Mouse (Mus musculus) limb, embryonic 12.5 days (tissue): ENCODE results near the gene Ifna4. TPM values are rescaled to one million over a fixed set of nuclear protein-coding genes. Genes with fewer than 3 reads are reported as not detected.

Experiments used
- ATAC-seq: fragments of 200-750 bp; cut with Nextera tagmentation; 2 replicates; pipeline ENCODE4 v1.8.0; 2017; ENCODE audit warnings: low read depth, moderate TSS enrichment; ENCODE audit not compliant: insufficient number of reproducible peaks, insufficient read depth, low FRiP score, low TSS enrichment
- H3K27ac ChIP-seq: fragments of 300-500 bp; sonication (generic); 2 replicates; pipeline ENCODE4 v1.5.1; 2016; ENCODE audit warnings: mild to moderate bottlenecking, moderate library complexity
- H3K27me3 ChIP-seq: fragments of 300-500 bp; sonication (generic); 2 replicates; pipeline ENCODE4 v1.6.1; 2016; ENCODE audit warnings: mild to moderate bottlenecking, moderate library complexity
- H3K36me3 ChIP-seq: fragments of 300-500 bp; sonication (generic); 2 replicates; pipeline ENCODE4 v1.6.1; 2016; ENCODE audit warnings: mild to moderate bottlenecking, moderate library complexity
- H3K4me1 ChIP-seq: fragments of 300-500 bp; sonication (generic); replicated peaks from 2 replicates; pipeline ENCODE4 v1.6.1; 2016
- H3K4me2 ChIP-seq: fragments of 300-500 bp; sonication (generic); 2 replicates; pipeline ENCODE4 v1.6.1; 2016; ENCODE audit warnings: mild to moderate bottlenecking, moderate library complexity
- H3K4me3 ChIP-seq: fragments of 300-500 bp; sonication (generic); replicated peaks from 2 replicates; pipeline ENCODE4 v1.5.1; 2016; ENCODE audit warnings: mild to moderate bottlenecking
- H3K9ac ChIP-seq: fragments of 300-500 bp; sonication (generic); replicated peaks from 2 replicates; pipeline ENCODE4 v1.6.1; 2016; ENCODE audit warnings: mild to moderate bottlenecking, moderate library complexity
- H3K9me3 ChIP-seq: fragments of 300-500 bp; sonication (generic); 2 replicates; pipeline ENCODE4 v1.6.1; 2016; ENCODE audit warnings: mild to moderate bottlenecking, moderate library complexity
- WGBS: fragments of 180-500 bp; shearing (Covaris S2); methylation state at CpG from one replicate; pipeline ENCODE4 v1.1.7; 2016; 5-methylcytosine and 5-hydroxymethylcytosine counted together
- polyA plus RNA-seq: library from polyadenylated mRNA; unstranded; fragments of >200 nt; fragmentation: Nextera tagmentation; extraction: Ambion mirVana; gene quantifications from 2 replicates; pipeline ENCODE4 v1.2.1, GENCODE M21; 2016

Ifna4 gene
- polyA plus RNA-seq, 1 experiment from 2014 or later = not detected

GRCm38 (mm10) chr4:88867366-88867925 lies 25.8 kb downstream of the Ifna4 start:
- ATAC-seq = no peak
- under 1% methylated on average over 8 of the region's 8 CpGs for WGBS
- H3K4me3 ChIP-seq = peak overlapping the region; percentile 50
- peak overlapping the region; percentile 51; the same call in 1 of the 2 replicates for H3K9ac ChIP-seq
- H3K36me3 ChIP-seq = no peaks in the 10 kb centered on the region
- H3K4me1 ChIP-seq = peaks cover 15% of the 10 kb centered on the region; the same call in 1 of the 2 replicates
- peaks cover 27% of the 10 kb centered on the region for H3K27me3 ChIP-seq
- peak overlapping the region; percentile 87 for H3K4me2 ChIP-seq
- H3K27ac ChIP-seq = no peak overlapping the region
- H3K9me3 ChIP-seq = no peaks in the 10 kb centered on the region

- Histone ChIP-seq H3K36me3 (no peaks in the 10 kb centered on the region), H3K9me3 (no peaks in the 10 kb centered on the region), H3K4me1 (peaks cover 12% of the 10 kb centered on the region; the same call in 1 of the 2 replicates), H3K27me3 (peaks cover 19% of the 10 kb centered on the region), H3K4me2 (peak overlapping the region; percentile 87), H3K9ac (peak overlapping the region; percentile 51; the same call in 1 of the 2 replicates), H3K4me3 (peak overlapping the region; percentile 50), H3K27ac (no peak overlapping the region)
- peak; percentile 58; the same call in 1 of the 2 replicates for ATAC-seq
- WGBS = 10% methylated on average over 30 of the region's 31 CpGs
These were observed 26.6 kb downstream of the Ifna4 start for GRCm38 (mm10) chr4:88867926-88868911.

- Histone ChIP-seq H3K9ac (no peak overlapping the region), H3K4me2 (no peak overlapping the region), H3K27me3 (0 out of 2 replicates have a peak, but pooled peaks cover 3% of the 10 kb centered on the region), H3K4me3 (no peak overlapping the region), H3K27ac (no peak overlapping the region), H3K36me3 (no peaks in the 10 kb centered on the region), H3K4me1 (peaks cover 8% of the 10 kb centered on the region; the same call in 1 of the 2 replicates), H3K9me3 (no peaks in the 10 kb centered on the region)
- ATAC-seq = no peak
- WGBS = 0% methylated on average over 2 of the region's 2 CpGs
These were observed 31.0 kb downstream of the Ifna4 start for GRCm38 (mm10) chr4:88872691-88873090.

DNA sequence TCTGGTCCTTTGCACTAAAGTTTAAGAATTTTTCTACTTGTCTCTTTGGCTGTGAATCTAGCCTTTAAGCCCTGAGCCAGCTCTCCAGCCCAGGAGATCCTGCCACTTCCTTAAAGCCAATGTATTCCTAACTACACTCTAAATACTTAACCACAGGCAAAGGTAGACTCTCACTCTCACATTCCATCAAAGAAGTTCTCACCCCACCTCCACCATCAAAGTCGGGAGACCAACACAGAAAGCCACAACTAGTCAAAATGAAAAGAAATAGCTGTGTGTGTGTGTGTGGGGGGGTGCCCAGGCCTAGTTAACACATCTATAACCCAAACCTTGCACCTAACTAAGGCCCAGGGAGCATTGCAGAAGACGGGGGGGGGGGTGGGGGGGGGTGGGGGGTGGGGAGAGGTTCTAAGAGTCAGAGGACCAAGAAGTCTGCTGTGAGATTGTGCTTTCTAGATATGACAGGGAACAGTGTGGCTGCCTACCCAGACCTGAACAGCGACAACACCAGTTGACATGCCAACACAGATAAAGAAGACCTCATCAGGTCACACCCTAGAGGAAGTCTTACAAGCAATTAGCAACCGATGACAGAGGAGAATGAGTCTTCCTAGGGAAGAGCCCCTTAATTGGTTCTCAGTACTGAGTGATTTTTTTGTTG lies 33.9 kb downstream of the Ifna4 start:
- ATAC-seq = no peak
- no peaks in the 10 kb centered on the region for H3K36me3 ChIP-seq
- WGBS = 61% methylated on average over 4 of the region's 4 CpGs

DNA sequence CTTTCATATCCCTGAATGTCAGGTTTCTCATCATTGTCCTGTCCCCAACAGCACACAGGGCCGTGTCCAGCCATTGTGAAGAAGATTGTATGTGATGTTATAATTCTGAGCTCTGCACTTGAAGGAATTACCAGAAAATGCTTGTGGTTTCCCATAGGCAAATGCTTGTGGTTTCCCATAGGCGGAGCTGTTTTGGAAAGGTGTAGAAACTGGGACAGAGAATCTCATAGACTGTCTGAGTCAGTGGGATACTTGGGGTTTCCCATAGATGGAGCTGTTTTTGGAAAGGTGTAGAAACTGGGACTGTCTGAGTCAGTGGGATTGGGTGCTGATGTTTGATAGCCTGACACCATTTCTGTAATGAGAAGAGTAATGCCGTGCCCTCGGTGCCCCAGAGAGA lies 34.9 kb downstream of the Ifna4 start:
- WGBS = 84% methylated on average over 4 of the region's 4 CpGs
- no peaks in the 10 kb centered on the region for H3K9me3 ChIP-seq
- 0 out of 2 replicates have a peak, but pooled peaks cover 3% of the 10 kb centered on the region for H3K27me3 ChIP-seq
- no peak overlapping the region for H3K4me3 ChIP-seq
- H3K9ac ChIP-seq = no peak overlapping the region
- H3K36me3 ChIP-seq = no peaks in the 10 kb centered on the region
- H3K4me1 ChIP-seq = no peaks in the 10 kb centered on the region
- ATAC-seq = no peak
- no peak overlapping the region for H3K4me2 ChIP-seq
- H3K27ac ChIP-seq = no peak overlapping the region

More for the DNA sequence above, 33.9 kb downstream of the Ifna4 start:
- Histone ChIP-seq H3K4me3 (no peak overlapping the region), H3K27me3 (0 out of 2 replicates have a peak, but pooled peaks cover 3% of the 10 kb centered on the region), H3K27ac (no peak overlapping the region), H3K9me3 (no peaks in the 10 kb centered on the region), H3K4me2 (no peak overlapping the region), H3K9ac (no peak overlapping the region), H3K4me1 (no peaks in the 10 kb centered on the region)

DNA sequence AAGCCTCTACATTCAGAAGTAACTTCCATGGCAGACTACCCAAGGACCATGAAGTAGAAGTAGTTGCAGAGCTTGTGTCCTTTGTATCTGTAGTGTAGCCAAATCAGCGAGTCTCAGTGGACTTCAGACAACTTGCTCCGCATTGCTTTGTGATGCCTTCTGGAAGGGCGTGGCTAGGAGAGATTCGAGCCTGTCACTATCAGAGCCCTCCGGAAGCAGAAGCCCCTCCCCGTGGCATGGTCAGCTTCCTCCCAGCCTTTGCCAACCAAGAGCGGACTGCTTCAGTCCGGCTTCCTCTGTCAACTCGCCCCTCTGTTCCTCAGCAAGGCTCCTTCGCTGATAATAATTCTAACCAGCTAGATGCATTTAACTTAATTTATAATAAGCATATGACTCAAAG lies 36.6 kb downstream of the Ifna4 start:
- Histone ChIP-seq H3K27ac (no peak overlapping the region), H3K4me2 (no peak overlapping the region), H3K4me1 (no peaks in the 10 kb centered on the region), H3K36me3 (no peaks in the 10 kb centered on the region), H3K4me3 (no peak overlapping the region), H3K9me3 (no peaks in the 10 kb centered on the region), H3K9ac (no peak overlapping the region), H3K27me3 (no peaks in the 10 kb centered on the region)
- ATAC-seq = no peak
- 53% methylated on average over 10 of the region's 10 CpGs for WGBS

DNA sequence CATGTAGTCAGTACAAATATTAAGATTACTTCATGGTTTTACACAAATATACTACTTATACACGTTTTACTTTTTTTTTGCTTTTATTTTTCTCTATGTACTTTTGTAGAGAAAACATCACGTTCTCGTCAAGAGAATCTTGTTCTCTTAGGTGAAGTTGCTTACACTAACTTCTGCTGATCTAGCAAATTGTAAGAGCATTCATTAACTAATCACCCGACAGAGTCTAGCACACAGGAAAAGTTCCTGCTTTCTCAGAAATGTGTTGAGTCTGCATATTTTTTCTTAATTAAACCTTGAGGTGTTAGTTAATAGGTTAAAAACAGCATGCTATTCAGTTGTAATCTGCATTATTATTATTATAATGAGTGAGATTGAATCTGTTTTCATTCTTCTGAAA lies 37.1 kb downstream of the Ifna4 start:
- WGBS = 78% methylated on average over 4 of the region's 4 CpGs

GRCm38 (mm10) chr4:88880101-88880500 lies 38.4 kb downstream of the Ifna4 start, which contains the start of gene Ifne:
TSS of gene Ifne (minus strand) at chr4:88880201.
- H3K27me3 ChIP-seq = no peaks in the 10 kb centered on the region
- no peak within 1 kb of the TSS for H3K4me3 ChIP-seq
- 82% methylated on average over 8 of the region's 8 CpGs for WGBS
- H3K27ac ChIP-seq = no peak within 1 kb of the TSS
- no peaks in the 10 kb centered on the region for H3K9me3 ChIP-seq
- H3K4me2 ChIP-seq = no peak within 1 kb of the TSS
- no peak within 1 kb of the TSS for H3K9ac ChIP-seq
- H3K4me1 ChIP-seq = no peaks in the 10 kb centered on the region
- H3K36me3 ChIP-seq = no peaks in the 10 kb centered on the region
- ATAC-seq = no peak

More for the DNA sequence above, 37.1 kb downstream of the Ifna4 start:
- Histone ChIP-seq H3K4me1 (no peaks in the 10 kb centered on the region), H3K9me3 (no peaks in the 10 kb centered on the region), H3K9ac (no peak overlapping the region), H3K36me3 (no peaks in the 10 kb centered on the region), H3K27ac (no peak overlapping the region), H3K4me3 (no peak overlapping the region), H3K4me2 (no peak overlapping the region), H3K27me3 (no peaks in the 10 kb centered on the region)
- ATAC-seq = no peak

DNA sequence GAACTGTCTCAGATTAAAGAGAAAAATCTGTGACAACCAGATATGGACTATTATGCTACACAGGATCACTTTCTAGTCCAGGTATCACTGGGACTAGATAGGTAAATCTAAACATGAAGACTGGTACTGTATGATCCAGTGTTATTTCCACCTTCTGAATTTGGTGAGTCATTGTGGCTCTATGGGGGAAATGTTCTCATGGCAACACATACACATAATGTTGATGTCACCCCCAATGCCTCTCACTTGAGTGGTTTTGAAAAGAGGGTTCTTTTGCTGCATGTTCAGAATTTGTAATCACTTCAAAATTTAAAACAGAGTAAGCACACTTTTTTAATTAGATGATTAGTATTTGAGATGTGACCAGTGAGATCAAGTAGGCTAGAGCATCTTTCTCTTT lies 46.6 kb downstream of the Ifna4 start:
- Histone ChIP-seq H3K9ac (no peak overlapping the region), H3K4me2 (no peak overlapping the region), H3K27me3 (no peaks in the 10 kb centered on the region), H3K36me3 (no peaks in the 10 kb centered on the region), H3K4me1 (no peaks in the 10 kb centered on the region), H3K9me3 (no peaks in the 10 kb centered on the region), H3K4me3 (no peak overlapping the region), H3K27ac (no peak overlapping the region)
- ATAC-seq = no peak
